Mouse (Mus musculus): ENCODE measurements around the gene Hdac7.

Hdac7 gene

DNA sequence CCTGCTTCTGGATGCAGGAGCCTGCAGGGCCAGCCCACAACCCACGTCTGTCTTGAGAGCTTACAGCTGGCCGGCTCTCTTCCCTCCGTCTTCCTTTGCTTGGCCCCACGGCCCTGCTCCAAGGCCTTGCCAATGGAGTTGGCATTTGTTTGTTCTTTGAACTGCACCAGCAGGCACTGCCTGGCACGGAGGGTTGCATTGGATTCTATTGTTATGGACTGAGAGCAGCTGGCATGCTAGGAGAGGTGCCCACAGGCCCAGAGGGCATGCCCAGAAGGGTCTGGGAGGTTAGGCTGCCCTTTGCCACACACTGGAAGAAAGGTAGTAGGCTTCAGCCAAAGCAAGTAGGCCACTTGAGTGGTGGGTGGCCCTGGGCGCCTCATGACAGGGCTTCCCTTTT is 55.5 kb downstream of the Hdac7 start:
- DNase-seq (ENCODE audit: low read depth): no peak

- no peak for DNase-seq (ENCODE audit: low read depth)
Measured at GRCm38 (mm10) chr15:97787799-97788667, 56.3 kb downstream of the Hdac7 start.

GRCm38 (mm10) chr15:97787148-97787798 is 57.0 kb downstream of the Hdac7 start:
- no peak for DNase-seq (ENCODE audit: low read depth)

- DNase-seq (ENCODE audit: low read depth): no peak
Measured at GRCm38 (mm10) chr15:97786412-97787112, 57.7 kb downstream of the Hdac7 start.

DNA sequence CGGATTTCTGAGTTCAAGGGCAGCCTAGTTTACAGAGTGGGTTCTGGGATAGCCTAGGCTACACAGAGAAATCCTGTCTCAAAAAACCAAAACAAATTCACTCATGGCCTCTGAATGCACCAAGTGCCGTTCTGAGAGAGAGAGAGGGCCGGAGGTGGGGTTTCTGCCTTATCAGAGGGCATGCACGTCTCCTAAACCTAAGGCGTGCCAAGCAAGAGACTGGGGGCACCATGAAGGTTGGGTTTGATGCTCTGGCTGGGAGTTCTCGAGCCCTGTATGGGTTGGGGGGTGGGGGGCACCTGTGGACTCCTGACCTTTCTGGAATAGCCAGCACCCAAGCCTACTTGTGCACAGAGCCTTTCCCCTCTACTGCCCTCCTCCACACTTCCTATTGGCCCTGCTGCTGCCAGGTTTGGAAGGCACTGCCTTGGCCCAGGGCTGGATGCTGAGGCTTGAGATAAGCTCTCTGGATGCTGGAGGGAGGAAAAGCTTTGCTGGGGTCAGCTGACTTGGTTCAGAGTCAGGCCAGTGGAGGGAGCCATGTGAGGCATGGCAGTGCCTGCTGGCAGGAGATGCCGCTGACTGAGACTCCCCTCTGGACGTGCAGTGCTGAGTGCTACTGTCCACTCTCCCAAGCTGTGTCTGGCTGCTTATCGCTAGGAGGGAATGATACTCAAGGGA is 58.4 kb downstream of the Hdac7 start:
- no peak for DNase-seq (ENCODE audit: low read depth)

DNA sequence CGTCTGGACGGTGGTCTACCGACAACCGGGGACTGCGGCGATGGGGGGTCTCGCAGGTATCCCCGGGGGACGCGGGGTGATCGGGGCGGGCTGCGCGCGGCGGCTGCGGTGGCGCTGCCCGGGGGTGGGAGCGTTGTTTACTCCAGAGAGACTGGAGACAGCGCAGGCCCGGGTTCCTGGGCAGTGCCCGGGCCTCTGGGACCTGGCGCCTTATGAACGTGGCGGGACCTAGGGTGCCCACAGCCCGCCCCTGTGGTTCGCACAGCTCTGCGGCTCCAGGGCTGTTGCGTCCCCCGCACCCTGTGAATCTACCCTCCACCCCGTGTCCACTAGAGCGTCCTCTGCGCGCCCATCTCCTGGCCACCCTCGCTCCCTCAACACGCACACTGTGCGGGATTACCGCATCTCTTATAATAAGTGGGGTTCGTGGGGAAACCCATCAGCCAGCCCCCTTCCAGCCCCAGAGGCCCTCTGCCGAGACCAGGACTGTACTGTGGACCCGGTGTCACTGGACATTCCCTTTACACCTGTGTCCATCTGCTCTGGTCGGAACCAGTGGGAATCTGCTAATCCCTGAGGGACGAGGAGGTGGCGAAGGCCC is 59.6 kb downstream of the Hdac7 start:
- no peak for DNase-seq (ENCODE audit: low read depth)

- DNase-seq (ENCODE audit: low read depth): peak; percentile 95
Measured at GRCm38 (mm10) chr15:97784092-97784559, 60.2 kb downstream of the Hdac7 start.

- peak; percentile 83 for DNase-seq (ENCODE audit: low read depth)
Measured at GRCm38 (mm10) chr15:97782749-97783105, 61.6 kb downstream of the Hdac7 start.

DNA sequence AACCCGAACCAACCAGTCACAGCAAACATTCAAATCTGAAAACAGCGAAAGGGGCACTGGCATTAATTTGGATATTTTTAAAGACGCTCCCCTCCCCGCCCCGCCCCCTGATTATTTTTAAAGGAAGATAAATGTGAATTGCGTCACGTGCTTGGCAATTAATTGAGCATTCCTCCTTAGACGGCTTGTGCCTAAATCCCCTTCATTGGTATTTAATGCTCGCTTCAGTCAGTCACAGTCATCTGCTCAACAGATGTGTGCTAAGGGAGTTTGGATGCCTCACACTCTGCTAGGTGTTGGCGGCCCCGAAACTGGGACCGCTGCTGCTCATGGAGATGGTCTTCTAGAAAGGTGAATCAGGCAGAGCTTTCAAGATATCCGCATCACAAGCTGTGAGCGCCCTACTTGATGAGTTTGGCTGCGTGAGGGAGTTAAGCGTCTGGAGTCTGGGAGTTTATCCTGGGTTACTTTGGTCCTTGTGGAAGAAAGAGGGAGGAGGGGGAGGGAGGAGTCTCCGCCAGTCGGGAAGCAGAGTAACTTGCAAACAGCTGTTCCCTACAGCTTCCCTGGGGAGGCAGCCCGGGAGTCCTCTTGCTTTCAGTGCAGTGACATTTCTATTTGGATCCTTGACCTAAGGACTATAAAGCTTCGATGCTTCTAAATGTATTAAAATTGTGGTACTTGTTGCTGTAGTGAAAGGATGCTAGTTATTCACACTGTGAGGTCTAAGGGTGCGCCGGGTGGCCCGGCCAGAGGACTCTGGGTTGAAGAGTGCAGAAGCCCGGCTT is 62.1 kb downstream of the Hdac7 start:
- no peak for DNase-seq (ENCODE audit: low read depth)

DNA sequence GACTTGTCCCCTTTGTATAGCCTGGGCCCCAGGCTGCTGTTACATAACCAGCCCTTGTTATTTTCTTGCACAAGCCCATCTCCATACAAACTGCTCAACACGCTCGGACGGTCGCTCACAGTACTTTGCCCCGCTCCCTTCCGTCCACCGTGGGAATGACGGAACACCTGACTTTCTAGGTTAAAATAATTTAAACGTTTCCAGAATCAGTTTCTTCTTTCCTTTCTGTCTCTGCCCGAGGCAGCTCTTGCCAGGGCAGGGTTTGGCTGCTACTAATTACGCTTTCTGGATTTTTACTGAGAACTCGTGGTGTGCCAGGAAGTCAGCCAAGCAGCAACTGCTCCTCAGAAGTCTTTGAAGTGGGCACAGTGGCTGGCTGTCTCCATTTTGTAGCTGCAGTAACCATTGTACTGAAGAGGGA is 63.7 kb downstream of the Hdac7 start:
- peak; percentile 79 for DNase-seq (ENCODE audit: low read depth)

DNA sequence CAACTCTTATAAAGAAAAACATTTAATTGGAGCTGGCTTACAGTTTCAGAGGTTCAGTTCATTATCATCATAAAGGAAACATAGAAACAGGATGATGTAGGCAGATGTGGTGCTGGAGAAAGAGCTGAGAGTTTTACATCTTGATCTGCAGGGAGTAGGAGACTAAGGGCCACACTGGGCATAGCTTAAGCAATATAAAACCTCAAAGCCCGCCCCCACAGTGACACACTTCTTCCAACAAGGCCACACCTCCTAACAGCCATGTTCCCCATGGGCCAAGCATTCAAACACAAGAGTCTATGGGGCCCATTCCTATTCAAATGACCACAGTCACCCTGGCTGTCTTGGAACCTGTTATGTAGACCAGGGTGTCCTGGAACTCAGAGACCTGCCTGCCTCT is 64.7 kb downstream of the Hdac7 start:
- DNase-seq (ENCODE audit: low read depth): no peak

DNA sequence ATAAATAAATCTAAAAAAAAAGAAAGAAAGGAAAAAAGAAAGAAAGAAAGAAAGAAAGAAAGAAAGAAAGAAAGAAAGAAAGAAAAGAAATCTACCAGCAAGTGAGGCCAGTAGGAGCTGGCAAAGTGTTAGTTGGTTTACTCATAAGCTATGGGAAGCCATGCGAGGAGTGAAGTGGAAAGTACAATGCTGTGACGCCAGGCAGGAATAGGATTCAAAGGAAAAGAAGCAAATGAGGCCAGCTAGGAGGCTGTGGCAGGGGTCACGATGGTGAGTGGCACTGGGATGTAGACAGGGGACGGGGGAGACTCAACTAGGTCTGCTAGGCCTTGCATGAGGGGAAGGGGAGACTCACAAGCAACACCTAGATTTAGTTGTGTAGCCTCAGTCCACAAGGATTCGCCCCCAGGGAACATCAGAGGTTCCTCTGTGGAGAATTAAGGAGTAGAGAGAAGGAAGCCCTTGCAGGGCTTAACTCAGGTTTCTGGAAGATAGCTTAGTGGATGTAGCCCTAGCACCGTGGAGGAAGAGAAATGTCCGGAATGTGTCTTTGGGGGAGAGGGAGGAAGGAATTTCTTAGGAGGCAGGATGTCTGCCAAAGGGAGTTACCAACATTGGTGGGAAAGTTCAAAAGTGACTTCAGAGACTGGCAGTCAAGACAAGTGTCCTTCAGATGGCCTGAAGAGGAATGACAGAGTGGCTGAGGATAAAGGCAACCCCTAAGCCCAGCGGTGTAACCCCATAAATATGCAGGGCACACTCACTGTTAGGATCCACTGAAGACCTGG is 65.8 kb downstream of the Hdac7 start, which contains the start of gene Slc48a1:
Gene Slc48a1 (plus strand): TSS at position 210 of the 788 bp plus-strand sequence.
- DNase-seq (ENCODE audit: low read depth): no peak

GRCm38 (mm10) chr15:97776919-97777318 is 67.4 kb downstream of the Hdac7 start:
- no peak for DNase-seq (ENCODE audit: low read depth)

GRCm38 (mm10) chr15:97776514-97776913 is 67.8 kb downstream of the Hdac7 start:
- peak; percentile 79 for DNase-seq (ENCODE audit: low read depth)

DNA sequence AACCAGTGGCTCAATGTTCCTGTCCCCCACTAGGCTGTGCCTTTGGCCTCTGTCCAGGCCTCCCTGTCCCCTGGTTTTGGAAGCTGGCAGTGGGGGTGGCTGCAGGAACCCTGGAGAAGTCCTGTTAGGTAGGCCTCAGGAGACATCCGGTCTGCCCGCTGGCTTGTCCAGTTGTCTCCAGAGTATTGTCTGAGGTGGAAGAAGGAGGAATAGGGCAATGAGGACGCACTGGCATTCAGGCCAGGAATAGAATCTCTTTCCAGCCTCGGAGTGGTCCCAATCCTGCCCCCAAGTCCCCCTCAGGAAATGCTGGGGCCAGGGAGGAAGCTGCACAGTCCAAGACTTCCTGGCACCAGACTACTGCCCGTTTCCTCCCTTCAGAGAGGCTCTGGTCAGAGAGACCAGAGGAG is 70.3 kb downstream of the Hdac7 start:
- DNase-seq (ENCODE audit: low read depth): no peak

DNA sequence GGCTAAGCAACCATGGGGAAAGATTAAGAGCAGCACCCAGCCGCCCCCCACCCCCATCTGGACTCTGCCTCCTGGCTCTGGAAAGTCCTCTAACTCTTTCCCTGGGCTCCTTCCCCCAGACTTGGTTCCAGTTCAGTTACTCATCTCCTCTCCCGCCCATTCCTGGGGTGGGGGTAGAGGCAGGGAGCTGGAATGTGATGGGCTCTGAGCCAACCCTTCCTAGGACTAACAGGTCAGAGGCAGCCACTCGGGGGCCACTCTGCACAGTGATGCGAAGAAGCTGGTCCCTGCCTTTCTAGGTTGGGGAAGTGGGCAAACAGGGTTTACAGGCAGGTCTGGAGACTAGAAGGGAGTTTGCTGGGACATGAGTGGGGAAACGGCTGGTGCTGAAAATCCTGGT is 71.2 kb downstream of the Hdac7 start:
- no peak for DNase-seq (ENCODE audit: low read depth)

DNA sequence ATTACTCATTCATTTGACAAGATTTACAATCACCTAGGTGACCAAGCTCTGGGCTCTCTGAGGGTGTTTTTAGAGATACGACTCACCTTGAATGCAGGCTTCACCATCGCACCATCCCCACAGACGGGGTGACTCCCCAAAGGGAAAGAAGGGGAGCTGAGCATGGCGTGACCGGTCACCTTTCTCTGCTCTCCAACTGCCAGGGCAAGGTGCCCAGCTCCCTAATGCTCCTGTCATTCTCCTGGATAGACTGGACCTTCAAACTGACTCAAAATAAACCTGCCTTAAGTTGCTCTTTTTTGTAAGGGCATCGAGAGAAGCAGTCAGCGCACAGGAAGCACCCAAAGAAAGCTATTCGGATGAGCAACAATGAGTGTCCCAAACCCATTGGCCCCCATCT is 74.0 kb downstream of the Hdac7 start:
- DNase-seq (ENCODE audit: low read depth): no peak

GRCm38 (mm10) chr15:97768192-97768591 is 76.1 kb downstream of the Hdac7 start:
- DNase-seq (ENCODE audit: low read depth): no peak

DNA sequence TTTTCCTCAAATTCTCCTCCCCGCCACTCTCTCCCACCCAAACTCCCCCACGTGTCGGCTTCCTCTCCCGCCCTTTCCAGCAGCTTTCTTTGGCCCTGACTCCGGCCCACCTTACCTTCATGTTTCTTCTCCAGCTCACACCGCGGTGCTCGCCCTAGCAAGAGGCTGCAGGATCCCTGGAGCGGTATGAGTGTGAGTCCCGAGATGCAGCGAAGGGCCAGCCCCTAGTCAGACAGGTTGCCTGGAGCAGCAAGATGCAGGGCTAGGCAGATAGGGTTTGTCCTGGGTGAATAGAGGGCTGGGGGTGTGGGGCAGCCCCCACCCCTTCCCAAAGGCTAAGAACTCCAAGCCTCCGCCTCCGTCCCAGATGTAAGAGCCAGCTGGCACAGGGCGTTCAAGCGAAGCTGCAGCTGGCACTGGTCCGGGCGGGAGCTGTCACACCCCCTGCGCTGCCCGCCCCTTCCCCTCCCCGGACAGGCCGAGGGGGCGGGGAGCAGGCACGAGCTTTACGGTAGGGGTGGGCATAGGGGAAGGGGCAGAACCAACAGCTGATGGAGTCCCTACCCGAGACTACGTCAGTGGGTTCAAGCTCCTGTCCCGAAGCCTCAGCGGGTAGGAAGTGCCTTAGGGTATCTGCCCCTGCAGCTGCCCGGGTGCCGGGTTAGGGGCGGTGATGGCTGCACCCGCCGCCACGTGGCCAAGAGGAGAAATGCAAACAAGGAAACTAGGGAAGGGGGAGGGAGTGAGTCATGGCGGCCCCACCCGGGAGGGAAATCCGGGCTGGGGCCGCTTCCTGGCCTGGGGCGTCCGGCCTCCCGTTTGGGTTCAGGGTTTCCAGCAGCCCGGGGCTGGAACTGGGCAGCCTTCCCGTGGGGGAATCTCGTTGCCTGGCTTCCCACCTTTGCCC is 76.8 kb downstream of the Hdac7 start, which contains the start of gene Rapgef3:
Gene Rapgef3 (minus strand): TSS at position 693 of the 907 bp plus-strand sequence.
- DNase-seq (ENCODE audit: low read depth): peak; percentile 84
